Mouse (Mus musculus) layer of hippocampus, adult 2 months (tissue): ENCODE results near the gene Kcnc2. TPM values are rescaled to one million over a fixed set of nuclear protein-coding genes. Genes with fewer than 3 reads are reported as not detected.

ENCODE experiments used
- DNase-seq, 2 experiments: peaks; one replicate each; pipeline ENCODE4 v3.0.0; 2022; ENCODE audit warnings: low spot score in 2 of 2
- H3K27ac ChIP-seq: fragments of 200-600 bp; 2 replicates; pipeline ENCODE4 v1.8.1; 2022
- H3K4me3 ChIP-seq: fragments of 200-600 bp; 2 replicates; pipeline ENCODE4 v1.8.1; 2022; ENCODE audit warnings: mild to moderate bottlenecking
- CTCF ChIP-seq: fragments of 200-600 bp; conservative IDR thresholded peaks from 2 replicates; pipeline ENCODE4 v1.8.1; 2022; ENCODE audit warnings: antibody characterized with exemption, mild to moderate bottlenecking, moderate library complexity
- total RNA-seq, 2 experiments: library from RNA; stranded (reverse); gene quantifications; 2 replicates each; pipeline ENCODE4 v1.2.3; 2021

Gene Kcnc2
- total RNA-seq, 2 experiments from 2014 or later: 80.7 to 83.5 TPM

GRCm38 (mm10) chr10:112436950-112437349 lies 166.0 kb downstream of the Kcnc2 start:
- H3K4me3 ChIP-seq: no peak overlapping the region
- TF ChIP-seq CTCF: no peak
- no peak overlapping the region for H3K27ac ChIP-seq
- DNase-seq: no peak

GRCm38 (mm10) chr10:112444640-112445039 lies 173.7 kb downstream of the Kcnc2 start:
- Histone ChIP-seq H3K4me3 (no peak overlapping the region), H3K27ac (no peak overlapping the region)
- TF ChIP-seq CTCF: no peak
- DNase-seq: no peak

GRCm38 (mm10) chr10:112450910-112451309 lies 180.0 kb downstream of the Kcnc2 start:
- Histone ChIP-seq H3K4me3 (no peak overlapping the region), H3K27ac (no peak overlapping the region)
- TF ChIP-seq CTCF: peak; percentile 28
- no peak for DNase-seq

- Histone ChIP-seq H3K4me3 (no peak overlapping the region), H3K27ac (no peak overlapping the region)
- no peak for TF ChIP-seq CTCF
- peak; percentile 47 to 54 for DNase-seq
These were observed 197.9 kb downstream of the Kcnc2 start for GRCm38 (mm10) chr10:112468689-112469384.

- no peak overlapping the region for H3K4me3 ChIP-seq
These were observed 203.3 kb downstream of the Kcnc2 start for GRCm38 (mm10) chr10:112474122-112474810.

GRCm38 (mm10) chr10:112481461-112481860 lies 210.5 kb downstream of the Kcnc2 start:
- no peak for TF ChIP-seq CTCF
- Histone ChIP-seq H3K4me3 (no peak overlapping the region), H3K27ac (no peak overlapping the region)
- DNase-seq: no peak

More at GRCm38 (mm10) chr10:112474122-112474810, 203.3 kb downstream of the Kcnc2 start:
- DNase-seq: no peak
- H3K27ac ChIP-seq: no peak overlapping the region
- no peak for TF ChIP-seq CTCF

- no peak for TF ChIP-seq CTCF
- Histone ChIP-seq H3K4me3 (no peak overlapping the region), H3K27ac (no peak overlapping the region)
- no peak for DNase-seq
These were observed 211.1 kb downstream of the Kcnc2 start for GRCm38 (mm10) chr10:112481921-112482607.

- no peak for TF ChIP-seq CTCF
- Histone ChIP-seq H3K27ac (no peak overlapping the region), H3K4me3 (no peak overlapping the region)
- no peak for DNase-seq
These were observed 213.6 kb downstream of the Kcnc2 start for GRCm38 (mm10) chr10:112484387-112485105.

- DNase-seq: no peak
- Histone ChIP-seq H3K4me3 (no peak overlapping the region), H3K27ac (no peak overlapping the region)
- no peak for TF ChIP-seq CTCF
These were observed 214.9 kb downstream of the Kcnc2 start for GRCm38 (mm10) chr10:112485819-112486218.

GRCm38 (mm10) chr10:112488751-112489150 lies 217.8 kb downstream of the Kcnc2 start:
- H3K27ac ChIP-seq: no peak overlapping the region
- no peak for DNase-seq
- H3K4me3 ChIP-seq: no peak overlapping the region
- no peak for TF ChIP-seq CTCF

Other genes starting within 250 kb of the Kcnc2 start
- gene Glipr1l1, start 210.9 kb upstream of the Kcnc2 start, total RNA-seq: not detected
- not detected for gene Glipr1l2, start 187.8 kb upstream of the Kcnc2 start, total RNA-seq
- gene Glipr1l3, start 110.8 kb upstream of the Kcnc2 start, total RNA-seq: not detected
- gene Caps2, start 107.5 kb upstream of the Kcnc2 start, total RNA-seq: under 1 TPM in 1 of 2 experiments, not detected in 1; 0.26 TPM